Mouse (Mus musculus): ENCODE data around the gene Tex13a.

Tex13a gene

DNA sequence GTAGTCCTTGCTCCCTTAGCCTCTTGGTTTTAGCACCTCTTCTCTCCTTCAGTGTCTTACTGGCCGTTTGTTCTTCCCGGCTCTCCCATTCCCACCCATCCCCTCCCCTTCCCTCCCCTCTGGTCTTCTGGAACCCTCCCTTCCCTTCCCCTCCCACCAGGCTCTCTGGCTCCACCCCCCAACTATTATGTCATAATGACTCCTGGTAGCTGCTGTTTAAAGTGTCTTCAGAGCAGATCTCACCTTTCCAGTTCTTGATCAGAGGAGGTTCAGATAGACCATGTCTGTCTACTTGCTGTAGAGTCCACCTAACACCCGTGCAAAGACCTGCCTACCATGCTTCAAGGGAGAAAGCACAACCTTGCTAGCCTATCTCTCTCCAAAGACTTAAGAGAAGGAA, at the start of gene Tex13a:
Gene Tex13a (minus strand): TSS at position 101 of the 400 bp plus-strand sequence.
- DNase-seq (ENCODE audit: low read depth, low spot score), result no peak

DNA sequence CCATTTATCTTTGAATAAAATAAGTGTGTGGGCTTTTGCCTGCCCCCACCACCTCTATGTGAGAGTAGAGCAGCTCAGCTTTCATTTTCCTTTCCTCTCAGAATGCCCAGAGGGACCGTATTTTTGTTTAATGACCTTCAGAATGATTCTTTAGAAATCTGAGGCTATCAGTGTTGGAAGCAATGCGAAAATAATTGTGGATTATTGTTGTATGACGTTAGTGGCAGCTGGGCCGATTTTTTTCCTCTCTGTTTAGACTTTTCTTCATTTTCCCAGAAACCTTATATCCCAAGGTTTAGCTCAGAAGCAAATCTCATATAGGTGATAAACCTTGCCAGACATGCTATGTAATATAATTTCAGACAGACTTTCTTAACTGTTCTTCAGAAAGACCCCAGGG, 25.2 kb upstream of the Tex13a start:
- no peak for DNase-seq (ENCODE audit: low read depth, low spot score)

DNA sequence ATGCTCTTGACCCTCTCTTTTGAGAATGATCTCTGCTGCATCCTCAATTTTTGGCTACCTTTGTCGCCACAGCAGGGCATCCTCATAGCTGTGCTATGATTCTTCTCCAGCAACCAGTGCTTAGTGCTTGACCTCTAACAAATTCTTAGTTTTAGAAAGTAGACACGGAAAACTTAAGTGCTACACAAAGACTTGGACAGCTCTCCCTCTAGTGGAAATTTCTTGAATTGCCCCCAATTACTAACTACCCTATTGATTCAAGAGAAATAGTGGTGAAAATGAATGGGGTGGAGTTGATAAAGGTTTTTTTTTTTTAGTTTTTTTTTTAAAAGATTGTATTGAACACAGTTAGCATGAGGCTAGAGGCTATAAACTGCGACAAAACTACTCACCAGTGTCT, 39.2 kb downstream of the Tex13a start:
- peak; percentile 6 for DNase-seq (ENCODE audit: low read depth, low spot score)
